Mouse (Mus musculus) forebrain, embryonic 16.5 days (tissue): ENCODE results near the gene Lhb. TPM values are rescaled to one million over a fixed set of nuclear protein-coding genes. Genes with fewer than 3 reads are reported as not detected.
"Not testable (repeated sequence)": the region's sequence is repeated elsewhere in the genome, so short reads cannot be mapped to it uniquely, and the experiment has no call there.

Source experiments
- ATAC-seq: fragments of 200-750 bp; cut with Nextera tagmentation; 2 replicates; pipeline ENCODE4 v1.8.0; 2017; ENCODE audit warnings: mild to moderate bottlenecking, moderate library complexity
- H3K27ac ChIP-seq: fragments of 300-500 bp; sonication (generic); 2 replicates; pipeline ENCODE4 v1.5.1; 2014; ENCODE audit warnings: low read length, control low read depth
- H3K27me3 ChIP-seq: fragments of 300-500 bp; sonication (generic); replicated peaks from 2 replicates; pipeline ENCODE4 v1.6.1; 2014; ENCODE audit warnings: low read length; ENCODE audit not compliant: control insufficient read depth, insufficient read depth
- H3K36me3 ChIP-seq: fragments of 300-500 bp; sonication (generic); 2 replicates; pipeline ENCODE4 v1.6.1; 2014; ENCODE audit not compliant: control insufficient read depth, insufficient read depth
- H3K4me1 ChIP-seq: fragments of 300-500 bp; sonication (generic); replicated peaks from 2 replicates; pipeline ENCODE4 v1.6.1; 2014; ENCODE audit warnings: low read length; ENCODE audit not compliant: control insufficient read depth, insufficient read depth
- H3K4me2 ChIP-seq: fragments of 300-500 bp; sonication (generic); 2 replicates; pipeline ENCODE4 v1.6.1; 2014; ENCODE audit warnings: mild to moderate bottlenecking, low read length, control low read depth
- H3K4me3 ChIP-seq: fragments of 300-500 bp; sonication (generic); replicated peaks from 2 replicates; pipeline ENCODE4 v1.5.1; 2014; ENCODE audit warnings: mild to moderate bottlenecking, low read length, control low read depth
- H3K9ac ChIP-seq: fragments of 300-500 bp; sonication (generic); replicated peaks from 2 replicates; pipeline ENCODE4 v1.6.1; 2014; ENCODE audit warnings: low read depth, low read length, control low read depth
- H3K9me3 ChIP-seq: fragments of 300-500 bp; sonication (generic); 2 replicates; pipeline ENCODE4 v1.6.1; 2016; ENCODE audit warnings: low read length; ENCODE audit not compliant: control insufficient read depth
- WGBS: fragments of 180-500 bp; shearing (Covaris S2); extraction: QIAGEN DNeasy Blood & Tissue Kit; methylation state at CpG from one replicate; pipeline ENCODE4 v1.1.7; 2014; 5-methylcytosine and 5-hydroxymethylcytosine counted together
- polyA plus RNA-seq: library from polyadenylated mRNA; unstranded; fragments of >200 nt; fragmentation: Nextera tagmentation; extraction: Ambion mirVana; gene quantifications from 2 replicates; pipeline ENCODE4 v1.2.1, GENCODE M21; 2015

Lhb gene
- polyA plus RNA-seq, 1 experiment from 2014 or later: 0.44 TPM

DNA sequence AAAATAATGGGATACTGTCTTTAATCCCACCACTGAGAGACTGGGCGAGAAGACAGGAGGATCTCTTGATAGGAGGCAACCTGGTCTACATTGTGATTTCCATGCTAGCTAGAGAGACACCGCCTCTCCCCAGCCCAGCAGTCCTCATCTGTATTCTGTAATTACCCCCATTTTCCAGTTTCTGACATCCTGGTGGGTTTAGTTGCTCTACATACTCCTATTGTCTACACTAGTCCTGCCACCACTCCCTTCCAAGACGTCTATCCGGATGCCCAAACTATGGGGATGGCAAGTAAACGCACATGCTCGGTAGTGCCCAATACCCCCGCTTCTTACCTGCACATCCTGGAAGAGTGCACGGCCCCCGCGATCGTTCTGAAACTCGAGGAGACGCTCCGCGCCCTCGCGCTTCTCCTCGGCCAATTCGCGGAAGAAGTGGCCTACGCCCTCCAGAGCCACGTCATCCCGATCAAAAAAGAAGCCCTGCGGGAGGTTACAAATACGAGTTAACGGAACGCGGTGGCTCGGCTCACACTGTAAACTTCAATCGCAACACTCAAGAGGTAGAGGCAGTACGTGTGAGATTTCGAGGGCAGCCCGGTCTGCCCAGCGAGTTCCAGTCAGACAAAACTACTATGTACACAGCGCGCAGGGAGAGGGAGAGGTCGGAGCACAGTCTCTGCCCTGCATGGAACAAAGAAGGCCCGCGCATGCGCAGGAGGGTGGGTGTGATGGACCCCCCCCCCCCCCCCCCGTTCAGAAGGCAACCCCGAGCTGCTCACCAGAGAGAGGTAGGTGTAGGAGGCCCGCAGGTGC, 38.3 kb downstream of the Lhb start:
- peak overlapping the region; percentile 53 for H3K4me3 ChIP-seq
- under 1% methylated on average over 41 of the region's 43 CpGs for WGBS
- no peaks in the 10 kb centered on the region for H3K9me3 ChIP-seq
- H3K27ac ChIP-seq: peak overlapping the region; percentile 97
- no peaks in the 10 kb centered on the region for H3K27me3 ChIP-seq
- H3K9ac ChIP-seq: peak overlapping the region; percentile 88
- peak overlapping the region; percentile 98 for H3K4me2 ChIP-seq
- peaks cover 30% of the 10 kb centered on the region for H3K4me1 ChIP-seq
- ATAC-seq: peak; percentile 78
- peaks cover 21% of the 10 kb centered on the region for H3K36me3 ChIP-seq

DNA sequence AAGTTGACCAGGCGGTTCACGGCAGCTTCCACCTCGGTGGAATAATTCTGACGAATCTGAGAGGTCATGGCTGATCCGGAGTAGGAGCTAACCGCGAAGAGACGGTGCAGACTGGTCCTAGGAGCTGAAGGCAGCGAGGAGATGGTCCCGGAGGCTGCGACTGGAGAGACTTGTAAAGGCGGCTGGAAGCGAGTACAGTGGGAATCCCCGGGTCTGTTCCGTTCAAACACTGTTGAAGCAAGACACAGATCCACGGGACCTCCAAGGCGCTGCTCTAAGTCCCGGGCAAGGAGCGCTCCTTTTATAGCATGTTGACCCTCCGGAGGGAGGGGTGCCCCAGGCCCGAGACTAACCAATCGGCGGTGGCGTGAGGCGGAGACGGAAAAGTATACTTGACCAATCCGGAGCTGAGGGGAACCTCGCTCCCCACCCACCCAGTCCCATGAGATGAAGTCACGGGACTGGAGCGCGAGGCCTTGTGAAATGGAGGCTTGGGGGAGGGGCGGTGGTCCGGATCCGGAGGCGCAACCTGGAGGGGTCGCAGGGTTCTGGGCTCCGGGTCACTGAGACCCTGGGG, 39.0 kb downstream of the Lhb start, which contains the start of gene Ftl1:
Gene Ftl1, minus strand, starts transcription at position 321 of the 577 bp plus-strand sequence.
- H3K4me1 ChIP-seq: peaks cover 30% of the 10 kb centered on the region
- not testable (repeated sequence) for H3K9me3 ChIP-seq, H3K27me3 ChIP-seq
- H3K4me3 ChIP-seq: peak within 1 kb of the TSS; percentile 53
- WGBS: 0% methylated on average over 24 of the region's 37 CpGs
- peak within 1 kb of the TSS; percentile 98 for H3K4me2 ChIP-seq
- peak; percentile 96 for ATAC-seq
- H3K27ac ChIP-seq: peak within 1 kb of the TSS; percentile 97
- peaks cover 23% of the 10 kb centered on the region for H3K36me3 ChIP-seq
- peak within 1 kb of the TSS; percentile 88 for H3K9ac ChIP-seq

GRCm38 (mm10) chr7:45460377-45460776, 39.8 kb downstream of the Lhb start:
- no peaks in the 10 kb centered on the region for H3K27me3 ChIP-seq
- peaks cover 34% of the 10 kb centered on the region for H3K4me1 ChIP-seq
- peak overlapping the region; percentile 53 for H3K4me3 ChIP-seq
- 74% methylated on average over 7 of the region's 7 CpGs for WGBS
- ATAC-seq: no peak
- no peaks in the 10 kb centered on the region for H3K9me3 ChIP-seq
- peak overlapping the region; percentile 56 for H3K4me2 ChIP-seq
- H3K9ac ChIP-seq: peak overlapping the region; percentile 62
- peaks cover 23% of the 10 kb centered on the region for H3K36me3 ChIP-seq
- peak overlapping the region; percentile 85 for H3K27ac ChIP-seq

GRCm38 (mm10) chr7:45460860-45461314, 40.3 kb downstream of the Lhb start:
- H3K4me3 ChIP-seq: no peak overlapping the region
- H3K9me3 ChIP-seq: no peaks in the 10 kb centered on the region
- H3K9ac ChIP-seq: 0 out of 2 replicates have a peak overlapping the region, but pooled peaks have one; percentile 15
- peaks cover 21% of the 10 kb centered on the region; the same call in 1 of the 2 replicates for H3K36me3 ChIP-seq
- WGBS: 51% methylated on average over 13 of the region's 13 CpGs
- no peaks in the 10 kb centered on the region for H3K27me3 ChIP-seq
- peak overlapping the region; percentile 85 for H3K27ac ChIP-seq
- H3K4me2 ChIP-seq: no peak overlapping the region
- peaks cover 39% of the 10 kb centered on the region for H3K4me1 ChIP-seq
- ATAC-seq: no peak

DNA sequence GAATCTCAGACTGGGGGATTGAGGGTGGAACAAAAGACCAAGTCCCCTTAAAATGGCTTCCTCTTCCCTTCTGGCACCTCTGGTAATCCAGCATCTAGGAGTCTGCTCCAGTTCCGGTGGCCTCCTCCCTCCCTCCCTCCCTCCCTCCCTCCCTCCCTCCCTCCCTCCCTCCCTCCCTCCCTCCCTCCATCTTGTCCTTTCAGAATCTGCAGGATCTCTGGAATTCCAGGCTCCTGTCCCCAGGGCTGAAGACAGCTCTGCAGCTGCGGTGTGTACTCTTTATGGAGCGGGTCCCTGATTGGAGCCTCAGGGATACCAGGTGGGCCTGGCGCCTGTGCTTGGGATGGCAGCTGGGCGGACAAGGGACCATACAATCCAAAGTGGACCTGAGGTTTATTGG, 40.7 kb downstream of the Lhb start:
- H3K9ac ChIP-seq: no peak overlapping the region
- peaks cover 43% of the 10 kb centered on the region for H3K4me1 ChIP-seq
- H3K4me3 ChIP-seq: no peak overlapping the region
- peaks cover 21% of the 10 kb centered on the region; the same call in 1 of the 2 replicates for H3K36me3 ChIP-seq
- 73% methylated on average over 5 of the region's 5 CpGs for WGBS
- no peak for ATAC-seq
- H3K4me2 ChIP-seq: no peak overlapping the region
- no peaks in the 10 kb centered on the region for H3K9me3 ChIP-seq
- no peaks in the 10 kb centered on the region for H3K27me3 ChIP-seq
- no peak overlapping the region for H3K27ac ChIP-seq

DNA sequence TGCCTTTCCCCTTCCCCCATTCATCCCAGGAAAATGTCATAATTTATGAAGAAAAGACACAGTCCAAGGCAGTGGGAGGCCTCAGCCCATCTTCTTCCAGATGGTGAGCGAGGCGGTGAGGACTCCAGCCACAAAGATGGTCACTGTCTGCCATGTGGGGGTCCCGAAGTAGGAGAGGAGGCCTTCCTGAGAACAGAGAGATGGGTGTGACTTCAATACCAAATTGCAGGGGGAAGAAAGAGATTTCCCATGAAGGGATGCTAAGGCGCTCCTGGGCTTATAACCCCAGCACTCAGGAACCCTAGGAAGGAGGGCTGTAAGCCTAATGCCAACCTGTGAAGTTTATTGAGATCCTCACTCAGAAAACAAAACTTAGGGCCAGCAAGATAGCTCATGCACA, 41.2 kb downstream of the Lhb start:
- Histone ChIP-seq H3K9me3 (no peaks in the 10 kb centered on the region), H3K4me3 (no peak overlapping the region), H3K27ac (no peak overlapping the region), H3K27me3 (no peaks in the 10 kb centered on the region), H3K4me2 (no peak overlapping the region), H3K36me3 (peaks cover 21% of the 10 kb centered on the region; the same call in 1 of the 2 replicates), H3K4me1 (peaks cover 41% of the 10 kb centered on the region), H3K9ac (no peak overlapping the region)
- ATAC-seq: no peak
- WGBS: 95% methylated on average over 4 of the region's 4 CpGs

DNA sequence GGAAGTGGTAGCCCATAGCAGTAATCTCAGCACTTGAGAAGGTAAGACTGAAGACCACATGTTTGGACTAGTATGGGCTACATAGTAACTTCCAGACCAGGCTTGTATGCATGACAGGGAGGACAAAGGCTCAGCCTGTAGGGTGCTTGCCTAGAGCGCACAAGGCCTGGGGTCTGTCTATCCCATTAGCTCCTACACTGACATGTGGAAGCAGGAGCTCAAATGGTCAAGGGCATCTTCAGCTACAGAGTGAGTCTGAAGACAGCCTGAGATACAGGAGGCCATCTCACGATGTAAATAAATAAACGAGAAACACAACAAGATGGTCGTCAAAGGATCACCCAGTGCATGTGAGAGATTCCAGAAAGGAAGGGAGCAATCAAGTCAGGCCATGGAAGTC, 41.7 kb downstream of the Lhb start:
- Histone ChIP-seq H3K27ac (no peak overlapping the region), H3K4me1 (peaks cover 35% of the 10 kb centered on the region), H3K9ac (no peak overlapping the region), H3K4me3 (no peak overlapping the region), H3K9me3 (no peaks in the 10 kb centered on the region), H3K4me2 (no peak overlapping the region), H3K27me3 (no peaks in the 10 kb centered on the region), H3K36me3 (peaks cover 17% of the 10 kb centered on the region; the same call in 1 of the 2 replicates)
- 91% methylated on average over 4 of the region's 4 CpGs for WGBS
- no peak for ATAC-seq

- H3K27me3 ChIP-seq, H3K9me3 ChIP-seq, H3K27ac ChIP-seq, ATAC-seq, H3K4me3 ChIP-seq, H3K4me2 ChIP-seq, H3K9ac ChIP-seq: not testable (repeated sequence)
- peaks cover 30% of the 10 kb centered on the region for H3K4me1 ChIP-seq
- H3K36me3 ChIP-seq: peaks cover 13% of the 10 kb centered on the region; the same call in 1 of the 2 replicates
- 78% methylated on average over 4 of the region's 4 CpGs for WGBS
Measured at GRCm38 (mm10) chr7:45462868-45463267, 42.2 kb downstream of the Lhb start.

DNA sequence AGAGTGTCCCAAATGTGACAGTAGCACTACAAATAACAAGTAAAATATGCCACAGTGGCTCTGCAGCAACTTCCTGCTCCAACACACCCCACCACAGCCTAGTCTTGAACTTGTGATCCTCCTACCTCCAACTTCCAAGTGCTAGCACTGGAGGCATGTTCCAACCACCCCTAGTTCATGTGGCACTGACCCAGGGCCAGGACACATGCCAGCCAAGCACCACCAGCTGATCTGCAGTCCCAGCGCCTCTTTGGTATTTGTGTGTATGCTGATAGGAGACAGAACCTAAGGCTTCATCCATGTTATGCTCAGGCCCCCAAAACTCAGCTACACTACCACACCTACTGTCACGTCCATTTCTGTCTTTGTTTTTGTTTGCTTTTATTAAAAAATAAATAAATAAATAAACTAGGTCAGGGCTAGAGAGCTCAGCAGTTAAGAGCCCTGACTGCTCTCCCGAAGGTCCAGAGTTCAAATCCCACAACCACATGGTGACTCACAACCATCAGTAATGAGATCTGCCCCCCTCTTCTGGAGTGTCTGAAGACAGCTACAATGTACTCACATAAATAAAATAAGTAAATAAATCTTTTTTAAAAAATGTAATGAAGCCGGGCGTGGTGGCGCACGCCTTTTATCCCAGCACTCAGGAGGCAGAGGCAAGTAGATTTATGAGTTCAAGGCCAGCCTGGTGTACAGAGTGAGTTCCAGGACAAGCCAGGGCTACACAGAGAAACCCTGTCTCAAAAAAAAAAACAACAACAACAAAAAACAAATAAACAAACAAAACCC, 43.6 kb downstream of the Lhb start:
- Histone ChIP-seq H3K9me3 (no peaks in the 10 kb centered on the region), H3K4me1 (peaks cover 25% of the 10 kb centered on the region), H3K9ac (no peak overlapping the region), H3K4me2 (no peak overlapping the region), H3K27me3 (no peaks in the 10 kb centered on the region), H3K27ac (no peak overlapping the region), H3K36me3 (peaks cover 9% of the 10 kb centered on the region; the same call in 1 of the 2 replicates), H3K4me3 (no peak overlapping the region)
- ATAC-seq: no peak
- 93% methylated on average over 7 of the region's 7 CpGs for WGBS
